ENCODE assay signal across 8 mouse cellular contexts in genomic region chr4:109406054-109406485, GRCm38 (mm10). TPM values are rescaled to one million over a fixed set of nuclear protein-coding genes. Genes with fewer than 3 reads are reported as not detected.
A peak's percentile ranks its signal among the peaks of the same experiment; 100 is the strongest.
DNase-seq lines count a peak whose midpoint lies in the region; ATAC-seq and TF ChIP-seq lines count a peak whose summit lies in the region.

No protein-coding gene starts in this region.

- H3K4me1 ChIP-seq in embryonic facial prominence, embryonic 14.5 days (ENCODE audit: control insufficient read depth, insufficient read depth, low read length) = peaks cover 6% of the 10 kb centered on the region; the same call in 1 of the 2 replicates
- peaks cover 4% of the 10 kb centered on the region for H3K4me1 ChIP-seq in heart, adult 2 months (ENCODE audit: control insufficient read depth, insufficient read depth, low read length)
- no peaks in the 10 kb centered on the region for H3K4me1 ChIP-seq in kidney, adult 2 months (ENCODE audit: control insufficient read depth, insufficient read depth, low read length)
- peaks cover 9% of the 10 kb centered on the region for H3K4me1 ChIP-seq in midbrain, embryonic 15.5 days
- H3K4me1 ChIP-seq in stomach, embryonic 16.5 days (ENCODE audit: control insufficient read depth, insufficient read depth, low read length) = peaks cover 26% of the 10 kb centered on the region

- no peaks in the 10 kb centered on the region for H3K36me3 ChIP-seq in C2C12 (ENCODE audit: control insufficient read depth, insufficient read depth)
- no peaks in the 10 kb centered on the region for H3K36me3 ChIP-seq in embryonic facial prominence, embryonic 14.5 days (ENCODE audit: control insufficient read depth, insufficient read depth, low read length)
- H3K36me3 ChIP-seq in heart, adult 2 months (ENCODE audit: control insufficient read depth, insufficient read depth, low read length) = no peaks in the 10 kb centered on the region
- H3K36me3 ChIP-seq in kidney, adult 2 months (ENCODE audit: control insufficient read depth, insufficient read depth, low read length) = no peaks in the 10 kb centered on the region
- no peaks in the 10 kb centered on the region for H3K36me3 ChIP-seq in midbrain, embryonic 15.5 days (replicated peaks)
- no peaks in the 10 kb centered on the region for H3K36me3 ChIP-seq in stomach, embryonic 16.5 days (ENCODE audit: control insufficient read depth, insufficient read depth, low read length)

- peak overlapping the region; percentile 2 for H3ac ChIP-seq in C2C12 (ENCODE audit: control insufficient read depth, insufficient read length, low read depth)

- H3K27ac ChIP-seq in embryonic facial prominence, embryonic 14.5 days (replicated peaks; ENCODE audit: low read depth, low read length) = 0 out of 2 replicates have a peak overlapping the region, but pooled peaks have one; percentile 1
- peak overlapping the region; percentile 47; the same call in 1 of the 2 replicates for H3K27ac ChIP-seq in heart, adult 2 months
- H3K27ac ChIP-seq in kidney, adult 2 months (ENCODE audit: insufficient read depth, low read depth, low read length) = no peak overlapping the region
- no peak overlapping the region for H3K27ac ChIP-seq in midbrain, embryonic 15.5 days
- peak overlapping the region; percentile 81 for H3K27ac ChIP-seq in stomach, embryonic 16.5 days (ENCODE audit: low read length)

- H3K9me3 ChIP-seq in embryonic facial prominence, embryonic 14.5 days (ENCODE audit: control insufficient read depth, low read length) = no peaks in the 10 kb centered on the region
- H3K9me3 ChIP-seq in midbrain, embryonic 15.5 days = no peaks in the 10 kb centered on the region
- H3K9me3 ChIP-seq in stomach, embryonic 16.5 days (replicated peaks; ENCODE audit: control insufficient read depth, low read length) = no peaks in the 10 kb centered on the region

- no peaks in the 10 kb centered on the region for H3K79me3 ChIP-seq in C2C12 (ENCODE audit: low read depth)

- WGBS in embryonic facial prominence, embryonic 14.5 days = 5% methylated on average over 3 of the region's 3 CpGs
- WGBS in heart, adult 2 months = 1% methylated on average over 3 of the region's 3 CpGs
- 15% methylated on average over 3 of the region's 3 CpGs for WGBS in kidney, adult 2 months
- WGBS in midbrain, embryonic 15.5 days = 10% methylated on average over 3 of the region's 3 CpGs
- WGBS in stomach, embryonic 16.5 days = 0% methylated on average over 3 of the region's 3 CpGs

- peak; percentile 43; the same call in 1 of the 2 replicates for TF ChIP-seq EP300 in heart, adult 2 months (IDR thresholded peaks at IDR 0.05; ENCODE audit: insufficient read depth, low read depth, low read length)

- no peak for TF ChIP-seq POLR2A in heart, adult 2 months (IDR thresholded peaks at IDR 0.05; ENCODE audit: insufficient read depth, low read depth, low read length)
- TF ChIP-seq POLR2A in kidney, adult 2 months (IDR thresholded peaks at IDR 0.05; ENCODE audit: low read depth, low read length) = no peak

- H3K9ac ChIP-seq in embryonic facial prominence, embryonic 14.5 days (ENCODE audit: low read depth, low read length) = peak overlapping the region; percentile 72
- no peak overlapping the region for H3K9ac ChIP-seq in heart, adult 2 months (ENCODE audit: low read depth, low read length)
- H3K9ac ChIP-seq in midbrain, embryonic 15.5 days = peak overlapping the region; percentile 65
- H3K9ac ChIP-seq in stomach, embryonic 16.5 days (ENCODE audit: low read length) = peak overlapping the region; percentile 79

- H3K4me3 ChIP-seq in C2C12 (ENCODE audit: insufficient read depth, poor library complexity, severe bottlenecking) = no peak overlapping the region
- H3K4me3 ChIP-seq in embryonic facial prominence, embryonic 14.5 days (ENCODE audit: low read depth, low read length) = peak overlapping the region; percentile 66
- peak overlapping the region; percentile 65 for H3K4me3 ChIP-seq in heart, adult 2 months
- H3K4me3 ChIP-seq in kidney, adult 2 months (ENCODE audit: insufficient read depth, low read depth, low read length) = peak overlapping the region; percentile 56; the same call in 1 of the 2 replicates
- peak overlapping the region; percentile 75 for H3K4me3 ChIP-seq in midbrain, embryonic 15.5 days
- H3K4me3 ChIP-seq in stomach, embryonic 16.5 days (replicated peaks; ENCODE audit: low read length) = peak overlapping the region; percentile 70

- peak overlapping the region; percentile 94 for H3K4me2 ChIP-seq in embryonic facial prominence, embryonic 14.5 days (ENCODE audit: low read depth, low read length)
- H3K4me2 ChIP-seq in midbrain, embryonic 15.5 days = peak overlapping the region; percentile 90
- peak overlapping the region; percentile 98 for H3K4me2 ChIP-seq in stomach, embryonic 16.5 days (ENCODE audit: low read depth, low read length)

- TF ChIP-seq CTCF in C2C12 (IDR thresholded peaks at IDR 0.05; ENCODE audit: control insufficient read depth, insufficient read depth, insufficient read length) = no peak
- no peak for TF ChIP-seq CTCF in heart, adult 2 months (IDR thresholded peaks at IDR 0.05)
- TF ChIP-seq CTCF in kidney, adult 2 months (conservative IDR thresholded peaks at IDR 0.05; ENCODE audit: insufficient read depth, insufficient read length, low read depth, low read length) = no peak

- DNase-seq in brain, adult 2 months (ENCODE audit: low read depth, low spot score) = peak; percentile 88
- DNase-seq in embryonic facial prominence, embryonic 14.5 days (ENCODE audit: low spot score) = peak; percentile 91
- DNase-seq in heart, adult 2 months = peak; percentile 70 to 83
- peak; percentile 81 for DNase-seq in kidney, adult 2 months
- peak; percentile 86 for DNase-seq in liver

- no peaks in the 10 kb centered on the region for H3K27me3 ChIP-seq in C2C12 (ENCODE audit: control insufficient read depth, insufficient read depth, insufficient read length)
- no peaks in the 10 kb centered on the region for H3K27me3 ChIP-seq in embryonic facial prominence, embryonic 14.5 days (replicated peaks; ENCODE audit: control insufficient read depth, insufficient read depth, low read length)
- H3K27me3 ChIP-seq in heart, adult 2 months (ENCODE audit: control insufficient read depth, insufficient read depth, low read length) = no peaks in the 10 kb centered on the region
- no peaks in the 10 kb centered on the region for H3K27me3 ChIP-seq in kidney, adult 2 months (replicated peaks; ENCODE audit: control insufficient read depth, insufficient read depth, low read length)
- no peaks in the 10 kb centered on the region for H3K27me3 ChIP-seq in midbrain, embryonic 15.5 days (replicated peaks)
- no peaks in the 10 kb centered on the region for H3K27me3 ChIP-seq in stomach, embryonic 16.5 days (ENCODE audit: control insufficient read depth, insufficient read depth, low read length)

- no peaks in the 10 kb centered on the region for H3K79me2 ChIP-seq in C2C12 (ENCODE audit: control insufficient read depth, insufficient read depth)
- H3K79me2 ChIP-seq in heart, adult 2 months (replicated peaks; ENCODE audit: control insufficient read depth, insufficient read depth, low read length) = no peaks in the 10 kb centered on the region

- intact Hi-C loops in heart, adult 2 months (cut with DNase I) = loop anchor here (1.0 kb wide), 1 partner anchor 126 kb away; the partner anchor contains the start of gene Eps15

- peak; percentile 77 for ATAC-seq in embryonic facial prominence, embryonic 14.5 days (ENCODE audit: low read depth)
- peak; percentile 55 for ATAC-seq in midbrain, embryonic 15.5 days (replicated peaks)
- peak; percentile 83 for ATAC-seq in stomach, embryonic 16.5 days (ENCODE audit: insufficient read depth, low FRiP score)

TF ChIP-seq in C2C12, 6 proteins besides CTCF, POLR2A, EP300 and RAD21:
- TF ChIP-seq USF1 (IDR thresholded peaks at IDR 0.05; ENCODE audit: low read depth) (peak; percentile 77), MYOD1 (IDR thresholded peaks at IDR 0.05; ENCODE audit: control insufficient read depth, insufficient read length, low read depth) (no peak), MAX (IDR thresholded peaks at IDR 0.05) (peak; percentile 63), CEBPB (IDR thresholded peaks at IDR 0.05; ENCODE audit: low read depth) (no peak), FOSL1 (IDR thresholded peaks at IDR 0.05; ENCODE audit: insufficient read depth, low read length, poor library complexity, severe bottlenecking) (peak; percentile 54)

RNA-seq across cellular contexts. Expression of gene Ttc39a, which starts 0.4 kb away (rescaled TPM):
- polyA plus RNA-seq in C2C12 (2012; fragmentation: generic; extraction: Trizol) = 0.42 TPM
- polyA plus RNA-seq in embryonic facial prominence, embryonic 14.5 days (2014; fragmentation: Nextera tagmentation; extraction: Ambion mirVana) = 4.0 and 4.2 TPM in 2 replicates
- 1 to 10 TPM; 1.6 to 2.4 TPM for total RNA-seq in heart, adult 2 months (2021)
- 1.8 and 2.7 TPM in 2 replicates for polyA plus RNA-seq in heart, adult 2 months (2012; rRNA removed)
- polyA plus RNA-seq in kidney, adult 2 months (2012; rRNA removed) = 2.8 and 3.1 TPM in 2 replicates
- polyA plus RNA-seq in midbrain, embryonic 15.5 days (2015; fragmentation: Nextera tagmentation; extraction: Ambion mirVana) = 2.0 and 2.4 TPM in 2 replicates
- polyA plus RNA-seq in stomach, embryonic 16.5 days (2015; fragmentation: Nextera tagmentation; extraction: Ambion mirVana) = 21.2 and 25.6 TPM in 2 replicates

Comparison
In these comparisons a context has a peak if more than half of its experiments do, and no peak if none do; other contexts are left out.
1. H3K27ac ChIP-seq: peak in embryonic facial prominence, embryonic 14.5 days (single experiment), heart, adult 2 months (single experiment) and stomach, embryonic 16.5 days (single experiment); none in kidney, adult 2 months (single experiment) and midbrain, embryonic 15.5 days (single experiment).
2. Peak in every context shown above with its lines, with median percentiles within 50 percentile points of each other: DNase-seq, ATAC-seq and H3K4me2 ChIP-seq.